In genomic region chr5:77181508-77181907, GRCm38 (mm10) we compare ENCODE assay signal across 19 mouse cellular contexts. TPM values are rescaled to one million over a fixed set of nuclear protein-coding genes. Genes with fewer than 3 reads are reported as not detected.
DNase-seq lines count a peak whose midpoint lies in the region; ATAC-seq and TF ChIP-seq lines count a peak whose summit lies in the region.
"Had no signal": no experiment of that assay in that cellular context is flagged by ENCODE, and none has a peak within 500 bp of the region (broad histone marks: within the 10 kb centered on the region; RNA-seq: fewer than 3 reads in every experiment).

No protein-coding gene starts in this region.

- no peak overlapping the region for H3K4me3 ChIP-seq in heart, adult 2 months
- no peak overlapping the region for H3K4me3 ChIP-seq in heart, embryonic 10.5 days
- no peak overlapping the region for H3K4me3 ChIP-seq in stomach, embryonic 16.5 days (replicated peaks; ENCODE audit: low read length)
- no peak overlapping the region for H3K4me3 ChIP-seq in forebrain, embryonic 13.5 days
- no peak overlapping the region for H3K4me3 ChIP-seq in forebrain, embryonic 10.5 days
- H3K4me3 ChIP-seq: forebrain, embryonic 12.5 days; hindbrain, embryonic 10.5 days; midbrain, embryonic 15.5 days; neural tube, embryonic 13.5 days had no signal

- H3K27ac ChIP-seq in heart, adult 2 months = no peak overlapping the region
- H3K27ac ChIP-seq in heart, embryonic 10.5 days = no peak overlapping the region
- peak overlapping the region; percentile 27; the same call in 1 of the 2 replicates for H3K27ac ChIP-seq in stomach, embryonic 16.5 days (ENCODE audit: low read length)
- no peak overlapping the region for H3K27ac ChIP-seq in forebrain, embryonic 13.5 days
- H3K27ac ChIP-seq in forebrain, embryonic 10.5 days = no peak overlapping the region
- H3K27ac ChIP-seq: forebrain, embryonic 12.5 days; hindbrain, embryonic 10.5 days; macrophage; midbrain, embryonic 15.5 days; neural tube, embryonic 13.5 days had no signal

- no peak for TF ChIP-seq EP300 in heart, adult 2 months (IDR thresholded peaks at IDR 0.05; ENCODE audit: insufficient read depth, low read depth, low read length)

- TF ChIP-seq CTCF in heart, adult 2 months (IDR thresholded peaks at IDR 0.05) = no peak

- H3K27me3 ChIP-seq in heart, adult 2 months (ENCODE audit: control insufficient read depth, insufficient read depth, low read length) = no peaks in the 10 kb centered on the region
- H3K27me3 ChIP-seq in heart, embryonic 10.5 days (ENCODE audit: insufficient read depth, poor library complexity, severe bottlenecking) = no peaks in the 10 kb centered on the region
- H3K27me3 ChIP-seq in stomach, embryonic 16.5 days (ENCODE audit: control insufficient read depth, insufficient read depth, low read length) = no peaks in the 10 kb centered on the region
- no peaks in the 10 kb centered on the region for H3K27me3 ChIP-seq in forebrain, embryonic 13.5 days
- no peaks in the 10 kb centered on the region for H3K27me3 ChIP-seq in forebrain, embryonic 10.5 days (ENCODE audit: poor library complexity, severe bottlenecking)
- H3K27me3 ChIP-seq: forebrain, embryonic 12.5 days; midbrain, embryonic 15.5 days; neural tube, embryonic 13.5 days had no signal

- no peaks in the 10 kb centered on the region for H3K9me3 ChIP-seq in heart, embryonic 10.5 days
- H3K9me3 ChIP-seq in stomach, embryonic 16.5 days (replicated peaks; ENCODE audit: control insufficient read depth, low read length) = no peaks in the 10 kb centered on the region
- H3K9me3 ChIP-seq in forebrain, embryonic 13.5 days (replicated peaks) = no peaks in the 10 kb centered on the region
- H3K9me3 ChIP-seq in forebrain, embryonic 10.5 days = no peaks in the 10 kb centered on the region
- H3K9me3 ChIP-seq: forebrain, embryonic 12.5 days; hindbrain, embryonic 10.5 days; midbrain, embryonic 15.5 days; neural tube, embryonic 13.5 days had no signal

- no peak overlapping the region for H3K4me2 ChIP-seq in stomach, embryonic 16.5 days (ENCODE audit: low read depth, low read length)
- H3K4me2 ChIP-seq in forebrain, embryonic 13.5 days = no peak overlapping the region
- H3K4me2 ChIP-seq: forebrain, embryonic 12.5 days; midbrain, embryonic 15.5 days; neural tube, embryonic 13.5 days had no signal

- H3K36me3 ChIP-seq in heart, adult 2 months (ENCODE audit: control insufficient read depth, insufficient read depth, low read length) = no peaks in the 10 kb centered on the region
- H3K36me3 ChIP-seq in heart, embryonic 10.5 days = no peaks in the 10 kb centered on the region
- no peaks in the 10 kb centered on the region for H3K36me3 ChIP-seq in stomach, embryonic 16.5 days (ENCODE audit: control insufficient read depth, insufficient read depth, low read length)
- no peaks in the 10 kb centered on the region for H3K36me3 ChIP-seq in forebrain, embryonic 13.5 days (ENCODE audit: poor library complexity, severe bottlenecking)
- H3K36me3 ChIP-seq in forebrain, embryonic 10.5 days (replicated peaks) = no peaks in the 10 kb centered on the region
- H3K36me3 ChIP-seq: forebrain, embryonic 12.5 days; hindbrain, embryonic 10.5 days; midbrain, embryonic 15.5 days; neural tube, embryonic 13.5 days had no signal

- TF ChIP-seq POLR2A in heart, adult 2 months (IDR thresholded peaks at IDR 0.05; ENCODE audit: insufficient read depth, low read depth, low read length) = no peak

- WGBS in heart, adult 2 months = 45% methylated on average over 7 of the region's 7 CpGs
- 79% methylated on average over 7 of the region's 7 CpGs for WGBS in heart, embryonic 10.5 days
- 63% methylated on average over 7 of the region's 7 CpGs for WGBS in stomach, embryonic 16.5 days
- 86% methylated on average over 7 of the region's 7 CpGs for WGBS in forebrain, embryonic 13.5 days
- 87% methylated on average over 7 of the region's 7 CpGs for WGBS in forebrain, embryonic 10.5 days

- intact Hi-C loops in heart, adult 2 months (cut with DNase I) = no loop called here
- intact Hi-C loops in heart, postnatal 10 days (cut with DNase I) = loop anchor here (5.0 kb wide), 1 partner anchor 36 kb away; no protein-coding TSS in a partner anchor

- ATAC-seq in stomach, embryonic 16.5 days (ENCODE audit: insufficient read depth, low FRiP score) = peak; percentile 87
- ATAC-seq in forebrain, embryonic 13.5 days = no peak
- ATAC-seq: midbrain, embryonic 15.5 days had no signal

- no peaks in the 10 kb centered on the region for H3K79me2 ChIP-seq in heart, adult 2 months (replicated peaks; ENCODE audit: control insufficient read depth, insufficient read depth, low read length)

- no peak overlapping the region for H3K9ac ChIP-seq in heart, adult 2 months (ENCODE audit: low read depth, low read length)
- H3K9ac ChIP-seq in stomach, embryonic 16.5 days (ENCODE audit: low read length) = no peak overlapping the region
- no peak overlapping the region for H3K9ac ChIP-seq in forebrain, embryonic 13.5 days
- H3K9ac ChIP-seq: forebrain, embryonic 12.5 days; midbrain, embryonic 15.5 days; neural tube, embryonic 13.5 days had no signal

- H3K4me1 ChIP-seq in heart, adult 2 months (ENCODE audit: control insufficient read depth, insufficient read depth, low read length) = peaks cover 7% of the 10 kb centered on the region
- H3K4me1 ChIP-seq in heart, embryonic 10.5 days = peaks cover 10% of the 10 kb centered on the region
- H3K4me1 ChIP-seq in stomach, embryonic 16.5 days (ENCODE audit: control insufficient read depth, insufficient read depth, low read length) = no peaks in the 10 kb centered on the region
- no peaks in the 10 kb centered on the region for H3K4me1 ChIP-seq in forebrain, embryonic 13.5 days
- no peaks in the 10 kb centered on the region for H3K4me1 ChIP-seq in forebrain, embryonic 10.5 days
- H3K4me1 ChIP-seq: forebrain, embryonic 12.5 days; hindbrain, embryonic 10.5 days; midbrain, embryonic 15.5 days; neural tube, embryonic 13.5 days had no signal

- peak; percentile 58 to 78 for DNase-seq in heart, adult 2 months
- DNase-seq in heart, embryonic 10.5 days (ENCODE audit: low spot score) = no peak
- DNase-seq in gastrocnemius, adult 8-10 months (ENCODE audit: low spot score in 2 of 2) = peak; percentile 68 to 77
- peak; percentile 69 to 76 for DNase-seq in heart, postnatal 10 days
- DNase-seq in ovary, adult 18-20 months (ENCODE audit: low spot score) = no peak
- no peak for DNase-seq in forebrain, embryonic 10.5 days (ENCODE audit: extremely low spot score, low spot score)
- DNase-seq: cerebellum, adult 9-10 months; kidney, adult 9 months; retina, postnatal 1 day; spleen, adult 18-20 months had no signal

RNA-seq across cellular contexts. Expression of gene Spink2, which starts 29.8 kb away (rescaled TPM):
- total RNA-seq in heart, adult 2 months (2021) = not detected
- 1.3 and 2.2 TPM in 2 replicates for polyA plus RNA-seq in heart, adult 2 months (2012; rRNA removed)
- 4.7 and 8.5 TPM in 2 replicates for polyA plus RNA-seq in heart, embryonic 10.5 days (2016; fragmentation: Nextera tagmentation; extraction: Ambion mirVana)
- total RNA-seq in gastrocnemius, adult 8-10 months (2022) = not detected
- under 1 TPM in 1 of 2 experiments, not detected in 1; 0.45 TPM for total RNA-seq in heart, postnatal 10 days (2021)
- polyA plus RNA-seq in stomach, embryonic 16.5 days (2015; fragmentation: Nextera tagmentation; extraction: Ambion mirVana) = 1.3 and 3.2 TPM in 2 replicates
- 0.94 and 1.4 TPM in 2 replicates for polyA plus RNA-seq in forebrain, embryonic 13.5 days (2015; fragmentation: Nextera tagmentation; extraction: Ambion mirVana)
- 0.64 and 1.1 TPM in 2 replicates for polyA plus RNA-seq in forebrain, embryonic 10.5 days (2016; fragmentation: Nextera tagmentation; extraction: Ambion mirVana)
- total RNA-seq: left cerebral cortex, postnatal 25 days had no signal
- polyA plus RNA-seq: liver, embryonic 16.5 days; macrophage had no signal

Comparison
In these comparisons a context has a peak if more than half of its experiments do, and no peak if none do; other contexts are left out.
1. DNase-seq: peak in heart, adult 2 months (2 of 2), gastrocnemius, adult 8-10 months (2 of 2) and heart, postnatal 10 days (2 of 2); none in heart, embryonic 10.5 days (single experiment), ovary, adult 18-20 months (single experiment) and forebrain, embryonic 10.5 days (single experiment).